Comparison of ENCODE assay signal across 23 mouse cellular contexts in the genomic region with DNA sequence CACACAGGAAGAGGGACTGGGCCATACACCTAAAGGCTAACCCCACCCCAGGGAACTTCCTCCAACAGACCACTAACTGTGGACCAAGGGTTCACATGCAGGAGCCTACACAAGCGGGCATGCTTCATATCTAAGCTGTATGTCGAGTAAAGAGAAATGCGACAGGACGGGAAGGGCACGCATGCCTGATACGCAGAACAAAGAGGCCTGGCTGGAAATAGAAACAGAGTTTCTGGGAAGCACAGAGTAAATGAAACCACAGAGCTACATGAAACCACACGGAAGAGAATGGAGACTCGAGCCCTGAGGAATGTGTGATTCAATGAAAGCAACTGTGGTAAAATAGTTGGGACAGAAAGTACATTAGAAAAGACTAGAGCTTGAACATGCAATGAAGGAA.
"Had no signal": no experiment of that assay in that cellular context is flagged by ENCODE, and none has a peak within 500 bp of the region (broad histone marks: within the 10 kb centered on the region; RNA-seq: fewer than 3 reads in every experiment).

No protein-coding gene starts in this region.

- H3K9me3 ChIP-seq: limb, embryonic 10.5 days; limb, embryonic 13.5 days; liver, embryonic 12.5 days; liver, embryonic 15.5 days; lung, embryonic 15.5 days; midbrain, embryonic 12.5 days; neural tube, embryonic 13.5 days; stomach, embryonic 15.5 days had no signal

- H3K36me3 ChIP-seq: liver, embryonic 15.5 days had no signal

- H3K4me3 ChIP-seq: layer of hippocampus, adult 2 months; limb, embryonic 10.5 days; limb, embryonic 13.5 days; liver, embryonic 12.5 days; liver, embryonic 15.5 days; lung, embryonic 15.5 days; midbrain, embryonic 12.5 days; myocyte; neural tube, embryonic 13.5 days; stomach, embryonic 15.5 days had no signal

- H3K4me1 ChIP-seq: limb, embryonic 10.5 days; limb, embryonic 13.5 days; liver, embryonic 12.5 days; liver, embryonic 15.5 days; lung, embryonic 15.5 days; midbrain, embryonic 12.5 days; neural tube, embryonic 13.5 days; stomach, embryonic 15.5 days had no signal

- H3K27me3 ChIP-seq: limb, embryonic 13.5 days; liver, embryonic 12.5 days; liver, embryonic 15.5 days; lung, embryonic 15.5 days; midbrain, embryonic 12.5 days; neural tube, embryonic 13.5 days; stomach, embryonic 15.5 days had no signal

- DNase-seq: kidney, postnatal 25 days; layer of hippocampus, adult 9-11 months; liver; lung, adult 18-20 months; lung, postnatal 14 days; lung, postnatal 4 days; retina, postnatal 1 day; right cerebral cortex, postnatal 25 days; spleen, adult 18-20 months; thymus, adult 18-20 months; thymus, postnatal 36 days had no signal

- H3K27ac ChIP-seq: kidney, postnatal 0 days; layer of hippocampus, adult 2 months; limb, embryonic 10.5 days; limb, embryonic 13.5 days; liver, embryonic 12.5 days; liver, embryonic 15.5 days; lung, embryonic 15.5 days; midbrain, embryonic 12.5 days; neural tube, embryonic 13.5 days; stomach, embryonic 15.5 days had no signal

- H3K9ac ChIP-seq: limb, embryonic 13.5 days; liver, embryonic 12.5 days; liver, embryonic 15.5 days; lung, embryonic 15.5 days; midbrain, embryonic 12.5 days; neural tube, embryonic 13.5 days; stomach, embryonic 15.5 days had no signal

- ATAC-seq: liver, embryonic 12.5 days; midbrain, embryonic 16.5 days had no signal

- H3K4me2 ChIP-seq: limb, embryonic 13.5 days; liver, embryonic 12.5 days; liver, embryonic 15.5 days; lung, embryonic 15.5 days; midbrain, embryonic 12.5 days; neural tube, embryonic 13.5 days; stomach, embryonic 15.5 days had no signal
